Comparison of ENCODE assay signal across 8 mouse cellular contexts in the genomic region with DNA sequence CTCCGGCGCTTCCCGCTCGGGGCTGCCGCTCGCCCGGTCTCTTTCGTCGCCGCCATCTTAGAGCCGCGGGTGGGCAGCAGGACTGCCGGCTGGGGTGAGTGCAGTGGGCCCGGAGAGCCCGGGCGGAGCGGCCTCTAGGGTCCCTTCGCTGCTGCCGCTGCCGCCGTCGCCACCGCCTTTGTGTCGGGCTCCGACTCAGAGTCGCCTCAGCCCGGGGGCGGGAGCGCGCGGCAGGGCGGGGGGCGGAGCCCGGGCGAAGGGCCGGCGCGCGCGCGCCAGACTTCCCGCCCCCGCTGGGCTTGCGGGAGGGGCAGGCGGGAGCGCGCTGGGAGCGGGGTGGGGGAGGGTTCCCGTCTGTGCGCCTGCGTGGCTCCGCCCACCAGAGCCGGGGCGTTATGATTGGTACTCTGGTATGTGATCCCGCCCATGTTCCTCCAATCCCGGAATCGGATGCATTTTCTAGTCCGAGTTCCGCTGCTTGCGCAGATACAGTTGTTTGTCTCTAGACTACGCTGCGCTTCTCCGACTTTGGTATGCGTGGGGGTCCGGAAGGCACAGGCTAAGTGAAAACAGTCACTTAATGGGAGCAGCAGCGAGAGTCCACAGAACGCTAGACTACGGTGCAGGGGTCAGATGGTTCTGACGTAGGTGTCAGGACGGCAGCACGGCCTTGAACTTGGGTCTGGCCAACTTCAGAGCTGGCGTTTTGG. TPM values are rescaled to one million over a fixed set of nuclear protein-coding genes. Genes with fewer than 3 reads are reported as not detected.
DNase-seq lines count a peak whose midpoint lies in the region; ATAC-seq lines count a peak whose summit lies in the region.

No protein-coding gene starts in this region.

- H3K4me2 ChIP-seq in hindbrain, embryonic 15.5 days, result peak overlapping the region; percentile 97

- H3K27ac ChIP-seq in hindbrain, embryonic 15.5 days (replicated peaks), result peak overlapping the region; percentile 100

- under 1% methylated on average over 72 of the region's 72 CpGs for WGBS in hindbrain, embryonic 15.5 days

- peak overlapping the region; percentile 99 for H3K9ac ChIP-seq in hindbrain, embryonic 15.5 days

- peak overlapping the region; percentile 84 for H3K4me3 ChIP-seq in hindbrain, embryonic 15.5 days

- H3K9me3 ChIP-seq in hindbrain, embryonic 15.5 days, result no peaks in the 10 kb centered on the region

- no peaks in the 10 kb centered on the region for H3K27me3 ChIP-seq in hindbrain, embryonic 15.5 days

- peaks cover 29% of the 10 kb centered on the region for H3K4me1 ChIP-seq in hindbrain, embryonic 15.5 days (replicated peaks)

- peak; percentile 91 for ATAC-seq in hindbrain, embryonic 15.5 days (ENCODE audit: low FRiP score, low read depth)

- peaks cover 6% of the 10 kb centered on the region for H3K36me3 ChIP-seq in hindbrain, embryonic 15.5 days

- DNase-seq in T-cell, adult 2 months (ENCODE audit: low spot score), result peak; percentile 96
- peak; percentile 92 to 94 for DNase-seq in cerebellum, postnatal 36 days
- peak; percentile 92 to 94 for DNase-seq in frontal cortex, postnatal 36 days (ENCODE audit: low spot score in 2 of 2)
- DNase-seq in layer of hippocampus, postnatal 36 days, result peak; percentile 93
- peak; percentile 95 for DNase-seq in lung, postnatal 25 days (ENCODE audit: low spot score)
- peak; percentile 95 for DNase-seq in retina, adult 2 months (ENCODE audit: low read depth, low spot score)
- DNase-seq in thymus, postnatal 25 days, result peak; percentile 95

RNA-seq across cellular contexts. Expression of a gene that starts 0.6 kb away (rescaled TPM):
- polyA plus RNA-seq in hindbrain, embryonic 15.5 days (2015; fragmentation: Nextera tagmentation; extraction: Ambion mirVana), result 78.5 and 81.7 TPM in 2 replicates
- 10 to 100 TPM; 41.2 to 44.1 TPM for total RNA-seq in layer of hippocampus, postnatal 36 days (2021)

RNA-seq across cellular contexts. Expression of a gene that starts 22.2 kb away (rescaled TPM):
- 123 and 129 TPM in 2 replicates for polyA plus RNA-seq in hindbrain, embryonic 15.5 days (2015; fragmentation: Nextera tagmentation; extraction: Ambion mirVana)
- total RNA-seq in layer of hippocampus, postnatal 36 days (2021), result 10 to 100 TPM; 66.9 to 70.7 TPM

RNA-seq across cellular contexts. Expression of a gene that starts 31.8 kb away (rescaled TPM):
- polyA plus RNA-seq in hindbrain, embryonic 15.5 days (2015; fragmentation: Nextera tagmentation; extraction: Ambion mirVana), result 13.7 and 18.3 TPM in 2 replicates
- 10 to 100 TPM; 23.8 to 29.7 TPM for total RNA-seq in layer of hippocampus, postnatal 36 days (2021)

RNA-seq across cellular contexts. Expression of a gene that starts 46.5 kb away (rescaled TPM):
- polyA plus RNA-seq in hindbrain, embryonic 15.5 days (2015; fragmentation: Nextera tagmentation; extraction: Ambion mirVana), result 6.3 and 7.9 TPM in 2 replicates
- total RNA-seq in layer of hippocampus, postnatal 36 days (2021), result 1 to 10 TPM; 1.8 to 2.7 TPM

RNA-seq across cellular contexts. Expression of a gene that starts 47.0 kb away (rescaled TPM):
- 97.0 and 105 TPM in 2 replicates for polyA plus RNA-seq in hindbrain, embryonic 15.5 days (2015; fragmentation: Nextera tagmentation; extraction: Ambion mirVana)
- total RNA-seq in layer of hippocampus, postnatal 36 days (2021), result 10 to 100 TPM; 92.9 to 93.4 TPM

Comparison
In these comparisons a context has a peak if more than half of its experiments do, and no peak if none do; other contexts are left out.
1. Peak in every context shown above with its lines: DNase-seq, ATAC-seq, H3K4me3 ChIP-seq and H3K27ac ChIP-seq.